9 mouse cellular contexts compared by ENCODE assay signal in the genomic region with DNA sequence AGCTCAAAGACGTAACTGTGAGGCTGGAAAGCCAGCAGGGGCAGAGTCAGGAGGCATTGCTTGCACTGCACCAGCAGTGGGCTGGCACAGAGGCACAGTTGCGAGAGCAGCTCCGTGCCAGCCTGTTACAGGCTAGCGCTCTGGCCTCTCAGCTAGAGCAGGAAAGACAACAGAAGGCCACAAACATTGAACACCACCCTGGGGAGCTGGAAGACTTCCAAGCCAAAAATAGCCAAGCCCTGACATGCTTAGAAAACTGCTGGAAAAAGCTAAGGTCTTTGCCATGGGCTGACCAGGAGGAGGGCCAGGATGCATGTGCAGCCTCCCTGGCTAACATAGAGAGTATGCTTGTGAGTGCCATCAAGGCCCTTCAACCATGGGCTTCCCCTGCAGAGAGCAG. TPM values are rescaled to one million over a fixed set of nuclear protein-coding genes. Genes with fewer than 3 reads are reported as not detected.
A peak's percentile ranks its signal among the peaks of the same experiment; 100 is the strongest.
DNase-seq lines count a peak whose midpoint lies in the region; ATAC-seq lines count a peak whose summit lies in the region.
"Had no signal": no experiment of that assay in that cellular context is flagged by ENCODE, and none has a peak within 500 bp of the region (broad histone marks: within the 10 kb centered on the region; RNA-seq: fewer than 3 reads in every experiment).

No protein-coding gene starts in this region.

- no peak for DNase-seq in embryonic facial prominence, embryonic 10.5 days (ENCODE audit: low spot score)
- peak; percentile 20 to 49 for DNase-seq in urinary bladder, postnatal 36 days (ENCODE audit: low spot score in 2 of 2)
- no peak for DNase-seq in urinary bladder, adult 2 months (ENCODE audit: low spot score)
- peak; percentile 53 to 62 for DNase-seq in layer of hippocampus, postnatal 10 days (ENCODE audit: low spot score in 2 of 2)
- DNase-seq in ovary, postnatal 36 days (ENCODE audit: low spot score): peak; percentile 54
- DNase-seq in limb, embryonic 10.5 days (ENCODE audit: low spot score): no peak

- no peaks in the 10 kb centered on the region for H3K9me3 ChIP-seq in embryonic facial prominence, embryonic 13.5 days
- H3K9me3 ChIP-seq in embryonic facial prominence, embryonic 10.5 days: no peaks in the 10 kb centered on the region
- H3K9me3 ChIP-seq in heart, embryonic 11.5 days (replicated peaks; ENCODE audit: control insufficient read depth, low read length): no peaks in the 10 kb centered on the region
- H3K9me3 ChIP-seq in limb, embryonic 10.5 days (replicated peaks): no peaks in the 10 kb centered on the region

- 0 out of 2 replicates have a peak overlapping the region, but pooled peaks have one; percentile 4 for H3K9ac ChIP-seq in embryonic facial prominence, embryonic 13.5 days
- peak overlapping the region; percentile 31; the same call in 1 of the 2 replicates for H3K9ac ChIP-seq in heart, embryonic 11.5 days (ENCODE audit: low read depth, low read length)

- no peak for ATAC-seq in embryonic facial prominence, embryonic 13.5 days (ENCODE audit: insufficient number of reproducible peaks, insufficient read depth, low FRiP score, low TSS enrichment, low read depth)
- no peak for ATAC-seq in heart, embryonic 11.5 days (replicated peaks; ENCODE audit: insufficient number of reproducible peaks, low FRiP score, low TSS enrichment)

- WGBS in embryonic facial prominence, embryonic 13.5 days: 91% methylated on average over 4 of the region's 4 CpGs
- WGBS in embryonic facial prominence, embryonic 10.5 days: 90% methylated on average over 4 of the region's 4 CpGs
- 65% methylated on average over 4 of the region's 4 CpGs for WGBS in heart, embryonic 11.5 days (ENCODE audit: insufficient replicate concordance)
- WGBS in limb, embryonic 10.5 days: 91% methylated on average over 4 of the region's 4 CpGs

- H3K27ac ChIP-seq in embryonic facial prominence, embryonic 13.5 days: 0 out of 2 replicates have a peak overlapping the region, but pooled peaks have one; percentile 22
- H3K27ac ChIP-seq in embryonic facial prominence, embryonic 10.5 days (replicated peaks): no peak overlapping the region
- no peak overlapping the region for H3K27ac ChIP-seq in heart, embryonic 11.5 days (ENCODE audit: low read depth, low read length)
- no peak overlapping the region for H3K27ac ChIP-seq in limb, embryonic 10.5 days
- H3K27ac ChIP-seq: kidney, postnatal 0 days had no signal

- no peaks in the 10 kb centered on the region for H3K27me3 ChIP-seq in embryonic facial prominence, embryonic 13.5 days
- H3K27me3 ChIP-seq in embryonic facial prominence, embryonic 10.5 days (replicated peaks; ENCODE audit: low read depth, poor library complexity, severe bottlenecking): no peaks in the 10 kb centered on the region
- no peaks in the 10 kb centered on the region for H3K27me3 ChIP-seq in heart, embryonic 11.5 days (ENCODE audit: control insufficient read depth, insufficient read depth, low read length)
- no peaks in the 10 kb centered on the region for H3K27me3 ChIP-seq in limb, embryonic 10.5 days (ENCODE audit: low read depth, poor library complexity, severe bottlenecking)

- no peaks in the 10 kb centered on the region for H3K4me1 ChIP-seq in embryonic facial prominence, embryonic 13.5 days
- no peaks in the 10 kb centered on the region for H3K4me1 ChIP-seq in embryonic facial prominence, embryonic 10.5 days
- H3K4me1 ChIP-seq in heart, embryonic 11.5 days (ENCODE audit: control insufficient read depth, insufficient read depth, low read length): peaks cover 16% of the 10 kb centered on the region
- H3K4me1 ChIP-seq in limb, embryonic 10.5 days: no peaks in the 10 kb centered on the region

- H3K4me3 ChIP-seq in embryonic facial prominence, embryonic 13.5 days: no peak overlapping the region
- no peak overlapping the region for H3K4me3 ChIP-seq in embryonic facial prominence, embryonic 10.5 days
- no peak overlapping the region for H3K4me3 ChIP-seq in heart, embryonic 11.5 days (ENCODE audit: low read depth, low read length)
- no peak overlapping the region for H3K4me3 ChIP-seq in limb, embryonic 10.5 days

- H3K36me3 ChIP-seq in embryonic facial prominence, embryonic 13.5 days: peaks cover 95% of the 10 kb centered on the region
- peaks cover 97% of the 10 kb centered on the region for H3K36me3 ChIP-seq in embryonic facial prominence, embryonic 10.5 days (replicated peaks)
- peaks cover 47% of the 10 kb centered on the region for H3K36me3 ChIP-seq in heart, embryonic 11.5 days (ENCODE audit: control insufficient read depth, insufficient read depth, low read length)
- H3K36me3 ChIP-seq in limb, embryonic 10.5 days: peaks cover 93% of the 10 kb centered on the region

- H3K4me2 ChIP-seq in embryonic facial prominence, embryonic 13.5 days: no peak overlapping the region
- peak overlapping the region; percentile 16; the same call in 1 of the 2 replicates for H3K4me2 ChIP-seq in heart, embryonic 11.5 days

RNA-seq across cellular contexts. Expression of a gene that starts 28.3 kb away (rescaled TPM):
- polyA plus RNA-seq in embryonic facial prominence, embryonic 13.5 days (2015; fragmentation: Nextera tagmentation; extraction: Ambion mirVana): 3.6 and 3.9 TPM in 2 replicates
- polyA plus RNA-seq in embryonic facial prominence, embryonic 10.5 days (2016; fragmentation: Nextera tagmentation; extraction: Ambion mirVana): 4.7 TPM in 2 replicates
- 1.2 and 1.5 TPM in 2 replicates for polyA plus RNA-seq in urinary bladder, adult 2 months (2012; rRNA removed)
- polyA plus RNA-seq in heart, embryonic 11.5 days (2014; fragmentation: Nextera tagmentation; extraction: Ambion mirVana): 1.2 and 1.7 TPM in 2 replicates
- under 1 TPM; 0.66 to 0.96 TPM for total RNA-seq in layer of hippocampus, postnatal 10 days (2021)
- 4.5 and 4.9 TPM in 2 replicates for polyA plus RNA-seq in limb, embryonic 10.5 days (2016; fragmentation: Nextera tagmentation; extraction: Ambion mirVana)

RNA-seq across cellular contexts. Expression of a gene that starts 50.6 kb away (rescaled TPM):
- 34.0 and 37.5 TPM in 2 replicates for polyA plus RNA-seq in embryonic facial prominence, embryonic 13.5 days (2015; fragmentation: Nextera tagmentation; extraction: Ambion mirVana)
- polyA plus RNA-seq in embryonic facial prominence, embryonic 10.5 days (2016; fragmentation: Nextera tagmentation; extraction: Ambion mirVana): 34.2 and 35.1 TPM in 2 replicates
- polyA plus RNA-seq in urinary bladder, adult 2 months (2012; rRNA removed): 42.6 and 48.8 TPM in 2 replicates
- polyA plus RNA-seq in heart, embryonic 11.5 days (2014; fragmentation: Nextera tagmentation; extraction: Ambion mirVana): 21.4 and 22.6 TPM in 2 replicates
- total RNA-seq in layer of hippocampus, postnatal 10 days (2021): 10 to 100 TPM; 30.8 to 33.2 TPM
- 32.8 and 36.6 TPM in 2 replicates for polyA plus RNA-seq in limb, embryonic 10.5 days (2016; fragmentation: Nextera tagmentation; extraction: Ambion mirVana)

Comparison
In these comparisons a context has a peak if more than half of its experiments do, and no peak if none do; other contexts are left out.
1. DNase-seq: peak in urinary bladder, postnatal 36 days (2 of 2), layer of hippocampus, postnatal 10 days (2 of 2) and ovary, postnatal 36 days (single experiment); none in embryonic facial prominence, embryonic 10.5 days (single experiment), urinary bladder, adult 2 months (single experiment) and limb, embryonic 10.5 days (single experiment).